Mouse (Mus musculus) layer of hippocampus, postnatal 36 days (tissue): ENCODE measurements around the gene Ifrd1. TPM values are rescaled to one million over a fixed set of nuclear protein-coding genes. Genes with fewer than 3 reads are reported as not detected.
"Not testable (repeated sequence)": the region's sequence is repeated elsewhere in the genome, so short reads cannot be mapped to it uniquely, and the experiment has no call there.

Source experiments
- DNase-seq, 2 experiments: peaks; one replicate each; pipeline ENCODE4 v3.0.0; 2022
- total RNA-seq, 2 experiments: library from RNA; stranded (reverse); gene quantifications; 2 replicates each; pipeline ENCODE4 v1.2.3; 2021

The Ifrd1 gene
- total RNA-seq = 10 to 100 TPM; 90.6 to 92.6 TPM

GRCm38 (mm10) chr12:40248454-40249180, at the start of gene Ifrd1:
Gene Ifrd1 (minus strand): TSS chr12:40248504.
- DNase-seq = no peak

DNA sequence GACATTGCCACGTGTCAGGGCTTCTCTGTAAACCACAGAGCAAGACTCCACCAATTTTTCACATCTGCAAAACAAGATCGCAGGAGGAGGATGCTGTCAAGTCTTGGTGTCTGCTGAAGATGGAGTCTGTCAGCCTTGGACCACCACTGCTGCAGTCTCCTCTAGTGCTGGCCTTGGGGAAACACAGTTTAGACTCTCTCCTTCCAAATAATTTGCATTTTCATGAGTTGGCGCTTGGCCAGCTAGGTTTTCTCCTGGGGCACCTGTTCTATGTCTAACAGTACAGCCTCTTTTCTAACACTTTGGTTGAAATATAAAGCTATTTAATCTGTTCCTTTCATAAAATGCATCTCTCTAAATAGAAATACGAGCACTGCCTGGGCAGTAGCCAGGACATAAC, 38.2 kb upstream of the Ifrd1 start:
- DNase-seq = no peak

DNA sequence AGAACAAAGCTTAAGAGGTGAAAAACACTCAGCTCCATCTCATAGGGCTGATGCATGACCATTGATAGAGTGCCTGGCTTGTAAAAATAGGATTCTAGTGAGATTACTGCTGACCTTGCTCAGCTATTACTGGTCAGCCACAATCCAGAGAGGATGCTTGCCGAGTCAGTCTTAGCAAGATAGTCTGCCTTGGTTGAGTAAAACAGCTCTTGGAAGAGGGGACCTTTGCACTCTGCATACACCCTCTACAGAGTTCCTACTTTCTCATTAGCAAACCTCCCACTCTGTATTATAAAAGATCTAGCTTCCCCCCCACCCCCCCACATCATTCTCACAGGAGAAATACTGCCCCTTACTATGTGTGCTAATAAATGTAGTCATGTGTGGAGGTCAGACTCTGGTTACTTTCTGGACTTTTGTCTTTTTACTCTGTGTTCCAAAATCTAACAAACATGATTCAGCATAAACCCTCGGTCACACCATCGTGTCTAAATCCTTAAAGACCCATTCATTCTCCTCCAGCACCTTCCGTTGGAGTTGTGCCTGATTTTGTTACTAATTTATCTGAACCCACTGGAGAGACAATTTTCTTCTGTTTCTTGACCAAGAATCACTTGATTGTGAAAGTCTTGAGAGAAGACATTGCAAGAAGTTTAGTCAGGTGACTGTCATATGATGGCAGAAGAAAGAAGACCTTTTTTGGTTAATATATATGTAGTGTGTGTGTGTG, 32.5 kb upstream of the Ifrd1 start:
- no peak for DNase-seq

DNA sequence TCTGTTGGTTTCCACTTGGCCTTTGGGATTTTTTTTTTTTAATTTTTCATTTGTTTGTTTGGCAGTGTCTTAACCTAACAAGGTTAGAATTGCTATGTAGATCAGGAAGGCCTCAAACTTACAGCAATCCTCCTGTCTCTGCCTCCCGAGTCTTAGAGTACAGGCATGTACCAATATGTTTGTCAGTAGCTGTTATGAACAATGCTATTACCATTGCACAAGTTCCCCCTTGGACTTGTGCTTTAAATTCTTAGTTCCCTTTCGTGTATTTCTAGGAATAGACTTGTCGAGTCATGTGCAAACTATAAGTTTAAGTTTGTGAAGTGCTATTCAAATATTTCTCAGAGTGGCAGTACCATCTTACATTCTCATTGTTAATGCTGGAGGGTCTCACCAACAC, 29.3 kb upstream of the Ifrd1 start:
- no peak for DNase-seq

GRCm38 (mm10) chr12:40274931-40275330, 26.6 kb upstream of the Ifrd1 start:
- no peak for DNase-seq

DNA sequence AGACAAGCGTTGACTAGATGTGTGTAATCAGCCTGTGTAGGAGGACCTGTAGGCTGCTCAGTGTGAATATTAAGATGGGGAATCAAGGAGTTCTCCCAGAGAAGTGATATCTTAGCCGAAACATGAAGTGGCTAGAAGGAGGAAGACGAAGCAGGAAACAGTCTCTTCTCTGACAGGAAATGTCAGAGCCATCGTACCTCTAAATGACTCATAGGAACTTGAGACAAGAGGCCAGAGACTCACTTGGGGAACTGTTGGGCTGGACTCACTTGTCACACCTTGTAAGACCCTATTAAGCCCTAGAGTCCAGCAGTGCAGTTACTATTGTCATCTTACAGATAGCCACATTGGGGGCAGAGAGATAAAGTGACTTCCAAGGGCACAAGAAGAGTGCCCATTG, 25.0 kb upstream of the Ifrd1 start:
- no peak for DNase-seq

DNA sequence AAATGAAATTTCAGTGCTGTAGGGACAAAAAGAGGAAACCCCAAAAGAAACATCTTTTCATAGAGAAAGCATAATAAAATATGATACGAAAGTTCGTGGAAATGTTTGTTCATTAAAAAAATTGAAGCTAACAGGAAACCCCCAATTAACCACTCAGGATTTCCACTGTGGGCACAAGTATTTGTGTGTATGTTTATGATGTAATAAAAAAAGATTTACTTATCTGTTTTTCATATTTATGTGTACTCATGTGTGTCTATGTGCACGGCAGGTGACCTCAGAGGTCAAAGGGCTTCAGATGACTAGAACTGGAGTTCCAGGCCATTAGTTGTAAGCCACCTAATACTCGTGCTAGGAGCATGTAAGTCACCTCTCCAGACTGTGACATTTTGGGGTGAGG, 24.4 kb upstream of the Ifrd1 start:
- DNase-seq = no peak

GRCm38 (mm10) chr12:40268313-40268712, 20.0 kb upstream of the Ifrd1 start:
- no peak for DNase-seq

- no peak for DNase-seq
Observed at GRCm38 (mm10) chr12:40263712-40264111, 15.4 kb upstream of the Ifrd1 start.

DNA sequence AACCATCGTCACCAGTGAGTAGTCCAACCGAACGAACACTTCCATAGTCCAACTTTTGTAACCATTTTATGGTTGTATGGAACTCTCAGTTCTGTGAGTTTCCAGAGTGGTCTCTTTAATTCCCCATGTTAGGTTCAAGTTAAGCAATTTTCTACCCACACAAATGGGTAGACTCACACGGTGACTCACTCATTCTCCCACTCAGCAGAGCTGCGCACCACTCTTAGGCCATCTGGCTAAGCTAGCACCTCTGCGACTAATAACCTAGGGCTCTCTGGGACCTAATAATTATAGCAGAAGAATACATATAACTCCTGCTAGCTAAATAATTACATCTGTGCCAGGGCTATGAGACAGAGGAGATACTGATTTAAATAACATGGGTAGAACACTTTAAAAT, 14.7 kb upstream of the Ifrd1 start:
- DNase-seq = peak; percentile 48 to 54

- DNase-seq = no peak
Observed at GRCm38 (mm10) chr12:40258462-40259000, 10.2 kb upstream of the Ifrd1 start.

- DNase-seq = peak; percentile 83 to 87
Observed at GRCm38 (mm10) chr12:40257226-40257625, 8.9 kb upstream of the Ifrd1 start.

DNA sequence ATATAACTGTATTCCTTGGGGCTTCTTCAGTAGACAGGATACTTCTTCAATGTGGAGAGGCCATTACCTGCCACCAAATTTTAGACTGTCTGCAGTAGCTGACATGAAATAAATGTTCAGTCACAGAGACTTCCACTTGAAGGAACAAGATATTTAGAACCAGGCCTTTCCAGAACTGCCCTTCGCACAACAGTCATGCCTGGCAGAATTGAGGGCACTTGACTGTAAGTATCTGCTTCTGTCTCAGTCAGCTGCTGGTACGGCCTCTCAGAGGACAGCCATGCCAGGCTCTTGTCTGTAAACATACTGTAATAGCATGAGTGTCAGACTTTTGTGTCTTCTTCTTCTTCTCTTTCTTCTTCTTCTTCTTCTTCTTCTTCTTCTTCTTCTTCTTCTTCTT, 8.2 kb upstream of the Ifrd1 start:
- DNase-seq = no peak

- no peak for DNase-seq
Observed at GRCm38 (mm10) chr12:40256033-40256432, 7.7 kb upstream of the Ifrd1 start.

GRCm38 (mm10) chr12:40255310-40255709, 7.0 kb upstream of the Ifrd1 start:
- DNase-seq = not testable (repeated sequence)

GRCm38 (mm10) chr12:40254729-40255128, 6.4 kb upstream of the Ifrd1 start:
- DNase-seq = no peak

DNA sequence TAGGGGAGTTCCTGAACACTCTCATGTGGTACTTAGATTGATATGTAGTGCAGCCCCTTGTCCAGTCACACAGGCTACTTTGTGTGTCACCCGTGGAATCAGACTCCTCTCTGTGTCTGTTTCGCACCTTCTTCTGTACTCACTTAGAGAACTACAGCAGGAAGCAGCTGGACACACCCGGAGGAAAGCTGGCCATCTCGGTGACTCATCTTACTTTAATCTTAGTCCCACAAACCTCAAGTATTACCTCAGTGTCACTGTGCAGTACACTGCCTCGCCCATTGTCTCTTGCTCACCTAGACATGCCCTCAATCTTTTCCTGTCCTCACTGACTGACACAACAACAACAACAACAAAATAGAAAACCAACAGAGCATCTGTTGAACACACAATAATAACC, 4.9 kb upstream of the Ifrd1 start:
- DNase-seq = no peak

- DNase-seq = no peak
Observed at GRCm38 (mm10) chr12:40250256-40250655, 2.0 kb upstream of the Ifrd1 start.

DNA sequence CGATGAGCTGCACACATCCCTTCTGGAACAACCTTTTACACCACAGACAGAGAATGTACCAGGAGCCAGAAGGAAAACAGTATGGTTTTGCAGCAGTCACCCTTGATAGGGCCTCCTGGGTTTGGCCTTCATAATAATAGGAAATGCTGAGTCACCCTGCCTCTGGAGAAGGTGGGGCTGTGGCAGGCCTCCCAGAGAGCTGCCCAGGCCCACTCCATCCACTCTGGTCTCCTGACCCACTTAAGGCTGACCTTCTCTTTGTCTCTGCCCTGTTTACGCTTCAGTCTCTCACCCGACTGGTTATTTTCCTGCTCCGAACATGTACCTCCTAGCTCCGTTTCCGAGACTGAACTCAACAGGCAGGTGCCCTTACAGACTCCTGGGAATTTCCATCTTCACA, 328 bp downstream of the Ifrd1 start:
- DNase-seq = no peak

GRCm38 (mm10) chr12:40247384-40247783, 920 bp downstream of the Ifrd1 start:
- no peak for DNase-seq

GRCm38 (mm10) chr12:40245434-40245970, 2.8 kb downstream of the Ifrd1 start:
- DNase-seq = no peak

DNA sequence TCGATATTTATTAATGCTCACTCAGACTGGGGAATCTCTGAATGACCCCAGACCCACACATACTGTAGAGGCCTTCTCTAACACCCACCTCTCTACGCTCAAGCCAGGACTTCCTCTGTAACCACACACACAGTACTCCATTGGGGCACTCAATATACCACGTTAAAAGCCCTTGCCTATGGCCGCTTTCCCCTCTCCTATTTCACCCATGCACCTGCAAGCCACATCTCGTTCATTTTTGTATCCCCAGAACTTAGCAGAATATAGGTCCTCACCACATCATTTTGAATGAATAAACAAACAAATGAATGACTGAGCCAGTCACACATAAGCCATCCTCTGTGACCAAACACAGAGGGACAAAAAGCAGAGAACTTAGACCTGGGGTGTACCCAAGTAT, 3.4 kb downstream of the Ifrd1 start:
- DNase-seq = no peak

GRCm38 (mm10) chr12:40243821-40244221, 4.5 kb downstream of the Ifrd1 start:
- peak; percentile 48 to 59 for DNase-seq

DNA sequence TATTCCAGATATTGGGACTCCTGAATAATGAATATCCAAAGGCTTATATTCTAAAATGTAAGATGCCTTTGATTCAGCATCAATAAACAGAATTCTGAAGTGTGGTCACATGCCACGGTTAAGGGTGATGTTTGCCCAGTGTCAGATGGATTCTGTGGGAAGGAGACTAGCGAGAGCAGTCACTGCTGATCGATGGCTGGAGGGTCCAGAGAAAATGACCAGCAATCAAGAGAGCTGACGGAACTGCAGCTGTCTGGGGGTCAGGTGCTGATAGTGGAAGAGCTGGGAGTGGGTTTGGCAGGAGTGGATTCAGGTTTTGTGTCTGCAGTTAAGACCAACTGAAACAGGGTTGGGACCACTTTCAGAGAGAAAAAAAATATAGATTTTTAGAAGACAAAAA, 5.1 kb downstream of the Ifrd1 start:
- DNase-seq = no peak
